Mouse (Mus musculus) liver, adult (tissue): Measurements from ENCODE around the gene B4galnt2.

Experiments used
- GATA4 ChIP-seq: IDR thresholded peaks from 2 replicates; pipeline ENCODE4 v1.6.1; 2014; ENCODE audit warnings: mild to moderate bottlenecking, low read length; ENCODE audit not compliant: insufficient replicate concordance

Gene B4galnt2

GRCm38 (mm10) chr11:95857716-95858527 is 56.8 kb downstream of the B4galnt2 start:
- TF ChIP-seq GATA4: no peak

DNA sequence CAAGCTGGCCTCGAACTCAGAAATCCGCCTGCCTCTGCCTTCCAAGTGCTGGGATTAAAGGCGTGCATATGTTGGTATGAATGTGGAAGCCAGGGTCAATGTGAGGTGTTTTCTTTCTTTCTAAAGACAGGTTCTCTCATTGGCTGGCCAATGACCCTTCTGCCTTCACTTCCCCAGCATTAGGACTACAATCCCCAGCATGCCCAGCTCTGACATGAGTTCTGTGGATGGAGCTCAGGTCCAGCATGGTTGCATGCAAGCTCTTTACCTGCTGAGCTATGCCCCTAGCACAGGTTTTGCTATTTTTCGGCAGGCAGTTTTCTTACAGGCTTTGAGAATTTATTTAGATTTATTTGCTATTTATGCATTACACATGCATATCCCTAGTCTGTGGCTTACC is 57.4 kb downstream of the B4galnt2 start:
- TF ChIP-seq GATA4: no peak

DNA sequence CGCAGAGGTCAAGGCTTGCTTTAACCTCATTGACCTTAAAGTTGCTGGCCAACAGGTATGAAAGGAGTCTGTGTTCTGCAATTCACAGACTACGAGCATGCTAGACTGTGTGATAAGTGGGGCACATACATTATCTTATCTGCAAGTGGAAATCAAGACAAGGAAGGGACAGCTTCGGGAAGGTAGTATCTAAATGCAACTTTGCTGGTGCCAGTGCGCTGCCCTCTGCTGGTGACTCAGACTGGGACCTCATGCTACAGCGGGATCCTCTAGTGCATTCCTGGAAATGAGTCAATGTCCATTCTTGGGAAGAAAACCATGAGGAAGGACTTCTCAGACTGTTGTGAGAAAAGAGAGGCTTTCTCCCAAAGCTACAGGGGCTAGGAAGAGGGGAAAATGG is 61.0 kb downstream of the B4galnt2 start:
- no peak for TF ChIP-seq GATA4

- TF ChIP-seq GATA4: no peak
Observed at GRCm38 (mm10) chr11:95850898-95851297, 63.8 kb downstream of the B4galnt2 start.

DNA sequence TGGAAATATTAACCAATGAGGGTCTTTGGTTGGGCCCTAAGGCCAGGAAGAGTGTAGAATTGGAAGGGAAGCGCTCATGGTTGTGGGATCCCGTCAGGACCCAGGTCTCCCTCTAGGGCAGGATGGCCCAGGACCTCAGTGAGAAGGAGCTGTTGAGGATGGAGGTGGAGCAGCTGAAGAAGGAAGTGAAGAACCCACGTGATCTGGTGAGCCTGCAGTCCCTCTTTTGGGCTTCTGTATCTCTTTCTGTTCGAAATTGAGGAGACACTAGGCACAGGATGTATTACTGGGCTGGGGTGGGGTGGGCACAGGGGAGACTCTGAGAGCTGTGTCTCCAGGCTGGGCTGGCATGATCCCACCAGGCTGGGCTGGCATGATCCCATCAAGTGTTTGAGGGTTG is 69.8 kb downstream of the B4galnt2 start:
- TF ChIP-seq GATA4: no peak

DNA sequence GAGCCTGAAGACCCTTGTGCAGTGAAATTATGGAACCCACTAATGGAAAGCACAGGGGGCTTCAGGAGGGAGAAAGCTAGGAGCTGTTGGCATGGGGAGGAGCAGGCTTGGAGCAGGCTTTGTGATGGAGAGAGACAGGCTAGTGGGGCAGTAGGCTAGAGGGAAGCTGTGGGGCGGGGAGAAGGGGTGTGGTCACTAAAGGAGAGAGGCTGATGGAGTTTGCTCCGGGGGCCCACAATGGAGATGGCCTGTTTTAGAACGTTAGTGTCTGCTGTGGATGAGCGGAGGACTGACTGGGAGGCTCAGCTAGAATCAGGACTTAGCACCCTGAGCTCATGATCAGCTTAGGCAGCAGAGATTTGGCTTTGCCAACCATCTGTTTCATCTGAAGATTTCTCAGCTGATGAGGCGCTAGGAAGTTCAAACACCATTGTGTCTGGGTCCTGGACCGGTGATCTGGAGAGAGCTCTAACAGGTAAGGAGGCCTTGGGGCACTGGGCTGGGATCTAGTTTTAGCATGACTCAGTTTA is 71.2 kb downstream of the B4galnt2 start:
- no peak for TF ChIP-seq GATA4

DNA sequence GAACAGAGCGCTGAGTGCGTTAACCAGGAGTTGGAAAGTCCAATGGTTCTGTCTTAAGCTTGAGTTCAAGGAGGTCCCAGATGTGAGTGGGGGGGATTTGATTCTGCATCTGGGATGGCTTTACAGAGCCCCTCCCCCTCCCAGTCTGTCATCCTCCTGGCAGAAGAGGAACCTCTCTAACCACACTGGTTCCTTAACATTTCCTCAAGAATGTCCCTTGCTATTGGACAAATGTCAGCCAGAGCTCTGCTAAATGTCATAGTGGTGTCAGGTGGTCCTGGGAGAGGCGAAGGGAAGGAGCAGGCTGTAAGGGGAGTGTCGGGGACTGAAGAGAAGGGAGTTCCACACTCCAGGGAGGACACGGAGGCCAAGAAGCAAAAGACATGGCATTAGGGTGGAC is 71.7 kb downstream of the B4galnt2 start:
- TF ChIP-seq GATA4: no peak

DNA sequence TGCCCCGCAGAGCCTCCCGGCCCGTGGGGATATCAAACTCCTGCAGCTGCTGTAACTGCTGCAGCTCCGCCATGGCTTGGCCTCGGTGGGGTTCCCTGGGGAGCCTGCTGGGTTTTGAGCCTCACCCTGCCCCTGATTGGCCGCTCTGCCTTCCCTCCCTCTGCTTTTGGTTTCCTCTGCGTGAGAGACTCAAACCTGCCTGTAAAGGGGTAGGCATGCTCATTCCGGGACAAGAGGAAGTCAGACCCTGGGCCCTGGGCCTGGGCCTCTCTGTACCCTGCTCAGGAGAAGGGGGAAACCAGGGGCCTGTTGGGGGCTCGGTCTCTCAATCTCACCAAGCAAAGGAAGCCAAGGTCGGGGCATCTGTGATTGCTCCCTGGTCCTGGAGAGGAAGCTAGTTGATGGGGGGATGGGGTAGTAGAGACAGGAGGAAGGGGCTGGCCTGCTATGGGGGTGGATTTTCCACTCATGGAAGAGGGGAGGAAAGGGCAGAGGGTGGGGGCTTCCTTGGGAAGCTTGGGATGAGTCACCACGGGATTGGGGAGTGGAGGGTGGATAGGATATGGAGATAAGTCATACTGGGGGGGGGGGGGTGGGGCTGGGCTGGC is 72.5 kb downstream of the B4galnt2 start, which contains the start of gene Abi3:
Gene Abi3 (minus strand): TSS at position 403 of the 608 bp plus-strand sequence.
- TF ChIP-seq GATA4: no peak; the same call in 1 of the 2 replicates

GRCm38 (mm10) chr11:95841498-95841830 is 73.2 kb downstream of the B4galnt2 start:
- no peak for TF ChIP-seq GATA4

GRCm38 (mm10) chr11:95840694-95841497 is 73.8 kb downstream of the B4galnt2 start:
- no peak for TF ChIP-seq GATA4

DNA sequence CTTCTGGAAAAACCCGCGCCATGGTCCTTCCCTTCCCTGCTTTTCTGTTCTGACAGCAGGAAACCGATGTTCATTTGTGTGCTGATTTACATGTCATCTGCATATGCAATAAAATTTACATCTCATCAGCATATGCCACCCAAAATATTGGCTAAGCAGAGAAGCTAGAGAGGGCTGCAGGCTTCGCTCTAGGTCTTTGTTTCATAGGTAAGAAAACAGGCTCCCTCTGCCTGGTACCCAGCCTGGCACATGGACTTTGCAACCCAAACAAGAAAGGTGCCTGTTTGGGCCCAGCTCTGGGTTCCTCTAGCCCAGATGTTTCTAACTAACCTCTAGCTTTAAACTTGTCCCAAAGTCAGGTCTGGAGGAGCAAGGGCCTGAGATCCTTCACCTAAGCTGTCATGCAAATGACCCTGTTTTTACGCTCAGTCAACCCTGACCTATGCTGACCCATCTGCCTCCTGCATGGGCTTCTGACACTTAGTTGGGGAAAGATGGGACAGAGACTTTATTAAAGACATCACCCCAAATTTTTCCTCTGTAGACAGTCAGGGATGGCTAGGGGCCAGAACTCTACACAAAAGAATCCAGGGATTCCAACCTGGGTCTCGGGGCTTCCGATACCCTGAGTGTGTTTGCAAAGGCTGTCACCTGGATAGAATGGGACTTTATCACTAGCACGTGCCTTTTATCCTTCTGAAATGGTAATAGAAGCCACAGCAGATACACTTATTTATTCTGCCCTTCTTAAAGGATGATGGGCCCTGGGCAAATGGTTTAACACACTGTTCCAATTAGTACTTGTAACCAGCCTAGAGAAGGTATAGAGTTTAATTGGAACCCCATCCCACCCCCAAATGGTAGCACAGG is 75.5 kb downstream of the B4galnt2 start:
- TF ChIP-seq GATA4: no peak

- no peak for TF ChIP-seq GATA4
Observed at GRCm38 (mm10) chr11:95838598-95838997, 76.1 kb downstream of the B4galnt2 start.

DNA sequence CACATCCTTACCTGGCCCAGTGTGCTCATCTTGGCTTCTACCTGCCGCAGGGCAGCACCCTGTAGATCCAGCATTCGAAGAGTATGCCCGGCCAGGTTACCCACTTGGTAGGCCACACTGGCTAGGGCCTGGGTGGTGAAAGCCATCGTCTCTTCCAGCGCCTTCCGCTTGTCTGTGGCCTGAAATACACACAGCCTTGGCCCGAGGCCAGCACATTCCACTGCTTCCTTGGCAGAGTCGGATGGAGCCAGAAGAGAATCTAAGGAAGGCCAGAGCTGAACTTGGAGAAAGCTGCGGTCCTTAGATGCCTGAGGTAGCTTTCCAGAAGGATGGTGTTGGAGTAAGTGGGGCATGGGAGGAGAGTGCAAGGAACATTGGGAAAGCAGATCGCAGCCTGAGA is 77.6 kb downstream of the B4galnt2 start, which contains the start of gene Gngt2:
Gene Gngt2 (plus strand): TSS at position 158 of the 400 bp plus-strand sequence.
- 0 out of 2 replicates have a peak, but pooled peaks have one; percentile 18 for TF ChIP-seq GATA4

- no peak for TF ChIP-seq GATA4
Observed at GRCm38 (mm10) chr11:95836433-95836832, 78.3 kb downstream of the B4galnt2 start.
